Mouse (Mus musculus) activated CD4-positive, CD25-positive, alpha-beta regulatory T cell, adult 9 weeks (primary cell): ENCODE measurements around the gene Naa16. TPM values are rescaled to one million over a fixed set of nuclear protein-coding genes. Genes with fewer than 3 reads are reported as not detected.

Source experiments
- polyA plus RNA-seq: library from polyadenylated mRNA; unstranded; fragments of 100-300 nt; shearing (Covaris generic); gene quantifications from one replicate; pipeline ENCODE4 v1.2.1, GENCODE M21; 2017

The Naa16 gene
- polyA plus RNA-seq: 62.6 TPM

DNA sequence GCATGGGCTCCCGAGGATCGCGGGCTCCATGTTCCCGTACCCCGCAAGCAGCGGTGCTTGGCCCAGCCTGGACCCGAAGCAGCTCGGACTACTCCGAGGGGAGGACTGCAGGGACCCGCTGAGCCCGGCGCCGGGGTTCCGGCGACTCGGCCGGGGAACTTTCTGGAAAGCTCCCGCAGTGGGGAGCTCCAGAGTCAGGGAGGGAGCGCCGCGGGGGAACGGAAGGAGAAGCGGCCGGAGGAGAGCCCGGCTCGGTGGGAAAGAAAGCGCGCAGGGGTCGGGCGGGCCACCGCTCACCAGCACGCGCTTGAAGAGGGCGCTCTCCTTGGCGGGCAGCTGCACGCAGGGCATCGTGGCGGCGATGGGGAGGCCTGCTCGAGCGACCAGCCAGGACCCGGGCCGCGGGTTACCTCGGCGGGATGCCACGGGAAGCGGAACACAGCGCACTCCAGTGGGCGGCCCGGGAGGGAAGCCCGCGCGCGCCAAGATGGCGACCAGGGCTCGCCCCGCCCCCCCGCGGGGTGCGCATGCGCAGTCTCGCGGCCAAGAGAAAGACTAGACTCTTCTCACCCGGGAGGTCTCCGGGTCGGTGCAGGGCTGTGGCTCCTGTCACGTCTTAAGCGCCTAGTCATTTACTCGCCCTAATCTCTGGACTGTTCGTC lies at the start of gene Naa16:
Gene Naa16 (minus strand): TSS at position 514 of the 662 bp plus-strand sequence.

GRCm38 (mm10) chr14:79425979-79426729 lies 35.6 kb upstream of the Naa16 start, which contains the start of gene Kbtbd7:
Kbtbd7 (plus strand) TSS chr14:79426511.

GRCm38 (mm10) chr14:79397321-79398122 lies 6.9 kb upstream of the Naa16 start, which contains the start of gene Mtrf1:
Mtrf1 (plus strand) TSS chr14:79397772.

DNA sequence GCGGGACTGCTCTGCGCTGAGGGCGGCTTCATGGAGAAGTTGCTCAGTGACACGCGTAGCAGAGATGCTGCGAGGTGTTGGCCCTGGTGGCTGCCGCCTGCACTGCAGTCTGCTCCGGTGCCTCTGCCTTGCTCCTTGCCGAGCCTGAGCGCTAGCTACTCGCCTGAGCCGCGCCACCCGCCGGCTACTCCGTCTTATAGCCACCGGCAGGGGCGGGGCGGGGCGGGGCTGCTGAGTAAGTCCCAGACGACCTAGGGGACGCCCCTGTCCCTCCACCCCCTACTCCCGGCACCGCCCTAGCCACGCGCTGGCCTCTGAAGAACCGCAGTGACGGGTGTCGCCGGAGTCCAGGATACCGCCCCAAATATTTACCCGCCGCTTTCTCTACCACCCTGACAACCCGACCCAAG lies 89.1 kb downstream of the Naa16 start, which contains the start of gene Rgcc:
Gene Rgcc (minus strand): TSS at position 180 of the 410 bp plus-strand sequence.

Other genes starting within 250 kb of the Naa16 start
- not detected for gene Zfp957, start 143.4 kb downstream of the Naa16 start, polyA plus RNA-seq
- gene Rgcc, start 89.1 kb downstream of the Naa16 start, polyA plus RNA-seq: 9.5 TPM
- 5.7 TPM for gene Mtrf1, start 7.0 kb upstream of the Naa16 start, polyA plus RNA-seq
- gene Kbtbd7, start 35.7 kb upstream of the Naa16 start, polyA plus RNA-seq: 2.5 TPM
- 0.31 TPM for gene Kbtbd6, start 61.1 kb upstream of the Naa16 start, polyA plus RNA-seq
- 192 TPM for gene Elf1, start 90.4 kb upstream of the Naa16 start, polyA plus RNA-seq
- 34.9 TPM for gene Wbp4, start 90.7 kb upstream of the Naa16 start, polyA plus RNA-seq
- gene Sugt1, start 196.9 kb upstream of the Naa16 start, polyA plus RNA-seq: 143 TPM